Mouse (Mus musculus): ENCODE data around the gene Ubtd2. TPM values are rescaled to one million over a fixed set of nuclear protein-coding genes. Genes with fewer than 3 reads are reported as not detected.

Ubtd2 gene
- polyA plus RNA-seq (2021; fragmentation: Nextera tagmentation), result 7.5 and 10.9 TPM in 2 replicates
- long read RNA-seq, experiment 1, transcript Ubtd2-201 (3 exons, 1,012 nt), result major isoform, 21 of 40 reads
- long read RNA-seq, experiment 1, partial matches to known transcripts, result 7 of 40 reads
- long read RNA-seq, experiment 1, other reads (novel, unspliced or antisense), result 12 of 40 reads
- long read RNA-seq, experiment 2, partial matches to known transcripts, result 2 of 20 reads
- long read RNA-seq, experiment 2, other reads (novel, unspliced or antisense), result 15 of 20 reads

GRCm38 (mm10) chr11:32454800-32455506, at the start of gene Ubtd2:
Gene Ubtd2, plus strand, starts transcription at chr11:32455370.

GRCm38 (mm10) chr11:32531871-32532764, 76.9 kb downstream of the Ubtd2 start, which contains the start of gene Efcab9:
Gene Efcab9, minus strand, starts transcription at chr11:32532081.

GRCm38 (mm10) chr11:32532765-32533481, 77.8 kb downstream of the Ubtd2 start, which contains the start of gene Stk10:
Gene Stk10, plus strand, starts transcription at chr11:32533305.

Other genes with a start within 250 kb of the Ubtd2 start
- 71.7 and 72.2 TPM in 2 replicates for gene Snrnp25, start 250.0 kb upstream of the Ubtd2 start, polyA plus RNA-seq (2021; fragmentation: Nextera tagmentation)
- gene Rhbdf1, start 233.1 kb upstream of the Ubtd2 start, polyA plus RNA-seq (2021; fragmentation: Nextera tagmentation), result 1.9 and 4.5 TPM in 2 replicates
- 18.0 and 19.3 TPM in 2 replicates for gene Mpg, start 228.9 kb upstream of the Ubtd2 start, polyA plus RNA-seq (2021; fragmentation: Nextera tagmentation)
- gene Nprl3, start 187.7 kb upstream of the Ubtd2 start, polyA plus RNA-seq (2021; fragmentation: Nextera tagmentation), result 40.5 and 44.3 TPM in 2 replicates
- not detected in 2 replicates for gene Hba-x, start 179.0 kb upstream of the Ubtd2 start, polyA plus RNA-seq (2021; fragmentation: Nextera tagmentation)
- gene Hba-a1, start 171.9 kb upstream of the Ubtd2 start, polyA plus RNA-seq (2021; fragmentation: Nextera tagmentation), result 7.7 and 17.6 TPM in 2 replicates
- gene Hbq1b, start 168.4 kb upstream of the Ubtd2 start, polyA plus RNA-seq (2021; fragmentation: Nextera tagmentation), result 0.65 TPM in 1 of 2 replicates, not detected in the other
- gene Hba-a2, start 158.9 kb upstream of the Ubtd2 start, polyA plus RNA-seq (2021; fragmentation: Nextera tagmentation), result 17.7 and 48.7 TPM in 2 replicates
- gene Hbq1a, start 155.3 kb upstream of the Ubtd2 start, polyA plus RNA-seq (2021; fragmentation: Nextera tagmentation), result 1.4 and 2.0 TPM in 2 replicates
- 1.2 and 2.1 TPM in 2 replicates for gene Sh3pxd2b, start 107.5 kb upstream of the Ubtd2 start, polyA plus RNA-seq (2021; fragmentation: Nextera tagmentation)
- 0.72 and 0.98 TPM in 2 replicates for gene Efcab9, start 76.7 kb downstream of the Ubtd2 start, polyA plus RNA-seq (2021; fragmentation: Nextera tagmentation)
- gene Stk10, start 77.9 kb downstream of the Ubtd2 start, polyA plus RNA-seq (2021; fragmentation: Nextera tagmentation), result 1.0 and 1.3 TPM in 2 replicates
- gene Fbxw11, start 187.4 kb downstream of the Ubtd2 start, polyA plus RNA-seq (2021; fragmentation: Nextera tagmentation), result 78.2 and 132 TPM in 2 replicates